In genomic region chr2:124145528-124145927, GRCm38 (mm10) we compare ENCODE assay signal across 20 mouse cellular contexts. TPM values are rescaled to one million over a fixed set of nuclear protein-coding genes. Genes with fewer than 3 reads are reported as not detected.
A peak's percentile ranks its signal among the peaks of the same experiment; 100 is the strongest.
DNase-seq lines count a peak whose midpoint lies in the region; ATAC-seq and TF ChIP-seq lines count a peak whose summit lies in the region.
"Had no signal": no experiment of that assay in that cellular context is flagged by ENCODE, and none has a peak within 500 bp of the region (broad histone marks: within the 10 kb centered on the region; RNA-seq: fewer than 3 reads in every experiment).

No protein-coding gene starts in this region.

- TF ChIP-seq POLR2A in ES-Bruce4 (IDR thresholded peaks at IDR 0.05; ENCODE audit: insufficient read depth, low read length): no peak

- ATAC-seq in hindbrain, embryonic 13.5 days (ENCODE audit: low FRiP score): no peak
- ATAC-seq: activated CD4-positive, CD25-positive, alpha-beta regulatory T cell, adult 4 months had no signal

- no peaks in the 10 kb centered on the region for H3K36me3 ChIP-seq in hindbrain, embryonic 10.5 days
- no peaks in the 10 kb centered on the region for H3K36me3 ChIP-seq in hindbrain, embryonic 13.5 days
- H3K36me3 ChIP-seq in C2C12 (ENCODE audit: control insufficient read depth, insufficient read depth): no peaks in the 10 kb centered on the region
- no peaks in the 10 kb centered on the region for H3K36me3 ChIP-seq in ES-Bruce4 (ENCODE audit: control insufficient read depth, insufficient read depth, low read length, poor library complexity, severe bottlenecking)
- H3K36me3 ChIP-seq: forebrain, embryonic 10.5 days; heart, embryonic 10.5 days had no signal

- H3K9me3 ChIP-seq in hindbrain, embryonic 10.5 days: no peaks in the 10 kb centered on the region
- no peaks in the 10 kb centered on the region for H3K9me3 ChIP-seq in hindbrain, embryonic 13.5 days
- H3K9me3 ChIP-seq in ES-Bruce4 (replicated peaks; ENCODE audit: control insufficient read depth, insufficient read depth, low read length, poor library complexity, severe bottlenecking): no peaks in the 10 kb centered on the region
- H3K9me3 ChIP-seq: forebrain, embryonic 10.5 days; heart, embryonic 10.5 days had no signal

- no peak for TF ChIP-seq EP300 in ES-Bruce4 (IDR thresholded peaks at IDR 0.05; ENCODE audit: insufficient read depth, low read depth, low read length)

- TF ChIP-seq CTCF in C2C12 (IDR thresholded peaks at IDR 0.05; ENCODE audit: control insufficient read depth, insufficient read depth, insufficient read length) (no peak), ES-Bruce4 (IDR thresholded peaks at IDR 0.05; ENCODE audit: low read depth, low read length) (no peak)

- no peak overlapping the region for H3ac ChIP-seq in C2C12 (ENCODE audit: control insufficient read depth, insufficient read length, low read depth)

- peak overlapping the region; percentile 62; the same call in 1 of the 2 replicates for H3K27ac ChIP-seq in hindbrain, embryonic 10.5 days
- no peak overlapping the region for H3K27ac ChIP-seq in hindbrain, embryonic 13.5 days
- peak overlapping the region; percentile 51; the same call in 1 of the 2 replicates for H3K27ac ChIP-seq in ES-Bruce4 (ENCODE audit: insufficient read depth, low read length)
- H3K27ac ChIP-seq: forebrain, embryonic 10.5 days; heart, embryonic 10.5 days; hindbrain, embryonic 14.5 days; kidney, postnatal 0 days; left cerebral cortex, adult 2 months; liver, embryonic 14.5 days had no signal

- no peaks in the 10 kb centered on the region for H3K27me3 ChIP-seq in hindbrain, embryonic 10.5 days (ENCODE audit: insufficient read depth, poor library complexity, severe bottlenecking)
- H3K27me3 ChIP-seq in hindbrain, embryonic 13.5 days: no peaks in the 10 kb centered on the region
- no peaks in the 10 kb centered on the region for H3K27me3 ChIP-seq in C2C12 (ENCODE audit: control insufficient read depth, insufficient read depth, insufficient read length)
- H3K27me3 ChIP-seq in ES-Bruce4 (ENCODE audit: control insufficient read depth, insufficient read depth, low read length, poor library complexity, severe bottlenecking): no peaks in the 10 kb centered on the region; the same call in 1 of the 2 replicates

- no peak for DNase-seq in hindbrain, embryonic 10.5 days (ENCODE audit: low spot score)
- peak; percentile 30 for DNase-seq in mesoderm, embryonic 11.5 days (ENCODE audit: low read depth, low spot score)
- DNase-seq in kidney, postnatal 10 days: no peak
- no peak for DNase-seq in heart, postnatal 36 days
- DNase-seq: adrenal gland, postnatal 14 days; cerebellum, adult 2 months; cerebellum, postnatal 36 days; kidney, adult 2 months; lung, embryonic 14.5 days; thymus, postnatal 14 days had no signal

- H3K79me2 ChIP-seq in C2C12 (ENCODE audit: control insufficient read depth, insufficient read depth): no peaks in the 10 kb centered on the region

- no peak overlapping the region for H3K4me3 ChIP-seq in hindbrain, embryonic 10.5 days
- H3K4me3 ChIP-seq in hindbrain, embryonic 13.5 days: no peak overlapping the region
- H3K4me3 ChIP-seq in C2C12 (ENCODE audit: insufficient read depth, poor library complexity, severe bottlenecking): no peak overlapping the region
- no peak overlapping the region for H3K4me3 ChIP-seq in ES-Bruce4 (ENCODE audit: low read depth, low read length)
- H3K4me3 ChIP-seq: forebrain, embryonic 10.5 days; heart, embryonic 10.5 days; left cerebral cortex, adult 2 months had no signal

- intact Hi-C loops in heart, postnatal 36 days (cut with DNase I): no loop called here

- no peak overlapping the region for H3K4me2 ChIP-seq in hindbrain, embryonic 13.5 days
- H3K4me2 ChIP-seq: hindbrain, embryonic 14.5 days; lung, embryonic 14.5 days had no signal

- H3K79me3 ChIP-seq in C2C12 (ENCODE audit: low read depth): no peaks in the 10 kb centered on the region

- 16% methylated on average over 1 of the region's 1 CpGs for WGBS in hindbrain, embryonic 10.5 days
- 6% methylated on average over 1 of the region's 1 CpGs for WGBS in hindbrain, embryonic 13.5 days

- no peak overlapping the region for H3K9ac ChIP-seq in hindbrain, embryonic 13.5 days
- H3K9ac ChIP-seq in ES-Bruce4 (ENCODE audit: low read depth, poor library complexity, severe bottlenecking): no peak overlapping the region
- H3K9ac ChIP-seq: hindbrain, embryonic 14.5 days; liver, embryonic 14.5 days; lung, embryonic 14.5 days had no signal

- peaks cover 7% of the 10 kb centered on the region for H3K4me1 ChIP-seq in hindbrain, embryonic 10.5 days (replicated peaks)
- no peaks in the 10 kb centered on the region for H3K4me1 ChIP-seq in hindbrain, embryonic 13.5 days (replicated peaks)
- H3K4me1 ChIP-seq in ES-Bruce4 (ENCODE audit: control insufficient read depth, insufficient read depth, low read length): no peaks in the 10 kb centered on the region
- H3K4me1 ChIP-seq: heart, embryonic 10.5 days had no signal

TF ChIP-seq in C2C12, 6 proteins besides CTCF, POLR2A, EP300 and RAD21:
- TF ChIP-seq MAX (IDR thresholded peaks at IDR 0.05) (no peak), CEBPB (IDR thresholded peaks at IDR 0.05; ENCODE audit: low read depth) (no peak), MYOD1 (IDR thresholded peaks at IDR 0.05; ENCODE audit: control insufficient read depth, insufficient read length, low read depth) (no peak), MYOG (IDR thresholded peaks at IDR 0.05; ENCODE audit: control insufficient read depth, extremely low read depth, insufficient read length) (no peak), USF1 (IDR thresholded peaks at IDR 0.05; ENCODE audit: low read depth) (peak; percentile 11)

RNA-seq across cellular contexts. Expression of gene Sema6d, which starts 55.8 kb away (rescaled TPM):
- polyA plus RNA-seq in hindbrain, embryonic 10.5 days (2016; fragmentation: Nextera tagmentation; extraction: Ambion mirVana): 10.6 and 15.4 TPM in 2 replicates
- 33.7 and 35.6 TPM in 2 replicates for polyA plus RNA-seq in hindbrain, embryonic 13.5 days (2015; fragmentation: Nextera tagmentation; extraction: Ambion mirVana)
- polyA plus RNA-seq in C2C12 (2012; fragmentation: generic; extraction: Trizol) (3.1 TPM), ES-Bruce4 (2011; ENCODE audit: insufficient read depth, insufficient read length, low read depth, missing spikeins) (0.60 and 0.68 TPM in 2 replicates)
- 10 to 100 TPM; 16.2 to 19.5 TPM for total RNA-seq in heart, postnatal 36 days (2021)
